Mouse (Mus musculus): ENCODE results near the gene Surf1. TPM values are rescaled to one million over a fixed set of nuclear protein-coding genes. Genes with fewer than 3 reads are reported as not detected.

Gene Surf1
- polyA plus RNA-seq, 1 experiment from 2014 or later, result 63.3 TPM

Other genes with a start within 250 kb of the Surf1 start
- not detected in 2 replicates for gene Lcn4, start 245.2 kb downstream of the Surf1 start, polyA plus RNA-seq (2015; fragmentation: Nextera tagmentation; extraction: Ambion mirVana)
- not detected in 2 replicates for gene Abo, start 51.6 kb downstream of the Surf1 start, polyA plus RNA-seq (2015; fragmentation: Nextera tagmentation; extraction: Ambion mirVana)
- gene Surf6, start 13.7 kb downstream of the Surf1 start, polyA plus RNA-seq (2015; fragmentation: Nextera tagmentation; extraction: Ambion mirVana), result 32.9 and 33.1 TPM in 2 replicates
- gene Med22, start 5.9 kb downstream of the Surf1 start, polyA plus RNA-seq (2015; fragmentation: Nextera tagmentation; extraction: Ambion mirVana), result 55.1 and 60.5 TPM in 2 replicates
- 596 and 711 TPM in 2 replicates for gene Rpl7a, start 5.8 kb downstream of the Surf1 start, polyA plus RNA-seq (2015; fragmentation: Nextera tagmentation; extraction: Ambion mirVana)
- gene Surf2, start 163 bp downstream of the Surf1 start, polyA plus RNA-seq (2015; fragmentation: Nextera tagmentation; extraction: Ambion mirVana), result 49.0 and 49.1 TPM in 2 replicates
- 203 and 220 TPM in 2 replicates for gene Surf4, start 17.4 kb upstream of the Surf1 start, polyA plus RNA-seq (2015; fragmentation: Nextera tagmentation; extraction: Ambion mirVana)
- 0.22 TPM in 1 of 2 replicates, not detected in the other for gene Stkld1, start 17.5 kb upstream of the Surf1 start, polyA plus RNA-seq (2015; fragmentation: Nextera tagmentation; extraction: Ambion mirVana)
- gene Rexo4, start 47.9 kb upstream of the Surf1 start, polyA plus RNA-seq (2015; fragmentation: Nextera tagmentation; extraction: Ambion mirVana), result 51.9 and 55.3 TPM in 2 replicates
- gene Adamts13, start 56.9 kb upstream of the Surf1 start, polyA plus RNA-seq (2015; fragmentation: Nextera tagmentation; extraction: Ambion mirVana), result not detected in 2 replicates
- gene Cacfd1, start 93.4 kb upstream of the Surf1 start, polyA plus RNA-seq (2015; fragmentation: Nextera tagmentation; extraction: Ambion mirVana), result 78.0 and 80.0 TPM in 2 replicates
- gene Slc2a6, start 111.5 kb upstream of the Surf1 start, polyA plus RNA-seq (2015; fragmentation: Nextera tagmentation; extraction: Ambion mirVana), result 0.44 and 0.84 TPM in 2 replicates
- gene Mymk, start 155.6 kb upstream of the Surf1 start, polyA plus RNA-seq (2015; fragmentation: Nextera tagmentation; extraction: Ambion mirVana), result 3.5 and 6.4 TPM in 2 replicates
- gene Adamtsl2, start 162.8 kb upstream of the Surf1 start, polyA plus RNA-seq (2015; fragmentation: Nextera tagmentation; extraction: Ambion mirVana), result 2.9 and 4.3 TPM in 2 replicates
- gene Fam163b, start 226.0 kb upstream of the Surf1 start, polyA plus RNA-seq (2015; fragmentation: Nextera tagmentation; extraction: Ambion mirVana), result 0.24 and 0.37 TPM in 2 replicates
- gene Dbh, start 248.7 kb upstream of the Surf1 start, polyA plus RNA-seq (2015; fragmentation: Nextera tagmentation; extraction: Ambion mirVana), result 0.07 and 0.14 TPM in 2 replicates

Data from embryonic facial prominence, embryonic 13.5 days (tissue).